Mouse (Mus musculus): ENCODE data around the gene Lhb. TPM values are rescaled to one million over a fixed set of nuclear protein-coding genes. Genes with fewer than 3 reads are reported as not detected.

Lhb gene
- total RNA-seq, 2 experiments from 2014 or later: 0.35 TPM; not detected in 1

DNA sequence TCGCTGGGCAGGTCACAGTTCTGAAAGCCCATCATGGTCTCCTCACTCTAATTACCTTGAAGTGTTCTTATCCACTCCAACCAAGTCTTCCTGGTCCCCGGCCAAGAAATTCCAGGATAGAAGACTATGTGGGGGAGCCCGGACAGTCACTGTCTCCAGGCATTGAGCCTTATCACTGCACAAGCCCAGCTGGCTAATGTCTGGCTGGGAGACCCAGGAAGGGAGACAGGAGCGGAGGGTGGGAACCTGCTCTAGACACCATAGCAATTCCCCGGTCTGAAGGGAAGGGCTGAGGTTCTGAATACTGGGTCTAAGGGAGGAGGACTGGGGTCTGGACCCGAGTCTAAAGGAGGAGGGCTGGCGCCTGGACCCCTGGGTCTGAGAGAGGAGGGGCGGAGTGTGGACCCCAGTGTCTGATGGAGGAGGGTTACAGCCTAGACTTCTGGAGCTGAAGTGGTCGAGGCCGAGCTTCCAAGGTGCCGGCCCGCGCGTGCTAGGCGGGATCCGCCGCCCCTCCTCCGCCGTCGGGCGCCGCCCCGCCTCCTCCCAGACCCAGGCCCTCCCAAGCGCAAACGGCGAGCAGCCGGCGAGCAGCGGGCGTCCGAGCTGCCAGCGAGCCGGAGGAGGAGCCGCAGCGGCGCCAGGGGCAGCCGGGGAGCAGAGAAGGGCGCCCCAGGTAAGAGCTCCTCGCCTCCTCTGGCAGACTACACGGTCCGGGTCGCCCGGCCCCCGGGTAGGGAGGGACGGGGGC, 7.3 kb upstream of the Lhb start, which contains the start of gene Ntf5:
Gene Ntf5, plus strand, starts transcription at position 583 of the 751 bp plus-strand sequence.
- intact Hi-C loops (cut with DNase I; ENCODE audit: low total_unique reads): no loop called here
- DNase-seq: no peak

DNA sequence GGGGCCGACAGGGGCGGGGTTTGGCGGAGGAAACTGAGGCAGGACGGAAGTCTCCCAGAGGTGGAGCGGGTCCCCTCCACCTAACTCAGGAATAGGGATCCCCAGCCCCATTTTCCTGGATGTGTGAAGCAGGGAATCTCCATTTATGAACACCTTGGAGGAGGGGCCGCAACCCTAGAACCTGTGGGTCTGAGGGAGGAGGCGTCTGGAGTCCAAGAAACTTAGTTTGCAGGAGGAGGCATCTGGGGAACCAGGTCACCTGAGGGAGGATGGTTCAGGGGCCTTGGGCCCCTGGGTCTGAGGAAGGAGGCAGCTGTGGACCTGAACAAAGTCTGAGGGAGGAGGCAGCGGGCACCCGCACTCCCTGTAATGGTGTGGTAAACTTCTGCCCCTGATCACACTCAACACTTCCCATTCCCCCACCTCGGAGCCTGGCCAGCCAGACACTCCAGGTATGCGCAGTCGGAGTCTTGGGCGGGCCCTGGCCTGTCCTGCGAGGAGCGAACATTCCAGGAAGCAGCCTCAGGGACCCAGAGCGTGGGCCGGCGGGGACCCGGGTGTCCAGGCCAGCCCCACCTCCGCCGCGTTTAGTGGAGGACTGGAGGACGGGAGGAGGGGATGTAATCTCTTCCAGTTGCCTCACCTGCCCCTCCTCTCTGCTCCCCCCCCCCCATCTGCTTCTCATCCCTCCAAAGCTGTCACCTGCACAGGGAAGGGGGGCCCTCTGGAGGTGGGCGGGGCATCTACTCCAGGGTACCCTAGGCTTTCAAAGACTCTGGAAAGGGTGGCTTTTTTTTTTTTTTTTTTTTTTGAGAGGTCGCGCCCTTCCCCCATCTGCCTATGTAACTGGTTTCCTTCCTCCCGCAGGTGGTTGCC, 6.5 kb upstream of the Lhb start:
- DNase-seq: no peak
- intact Hi-C loops (cut with DNase I; ENCODE audit: low total_unique reads): no loop called here

DNA sequence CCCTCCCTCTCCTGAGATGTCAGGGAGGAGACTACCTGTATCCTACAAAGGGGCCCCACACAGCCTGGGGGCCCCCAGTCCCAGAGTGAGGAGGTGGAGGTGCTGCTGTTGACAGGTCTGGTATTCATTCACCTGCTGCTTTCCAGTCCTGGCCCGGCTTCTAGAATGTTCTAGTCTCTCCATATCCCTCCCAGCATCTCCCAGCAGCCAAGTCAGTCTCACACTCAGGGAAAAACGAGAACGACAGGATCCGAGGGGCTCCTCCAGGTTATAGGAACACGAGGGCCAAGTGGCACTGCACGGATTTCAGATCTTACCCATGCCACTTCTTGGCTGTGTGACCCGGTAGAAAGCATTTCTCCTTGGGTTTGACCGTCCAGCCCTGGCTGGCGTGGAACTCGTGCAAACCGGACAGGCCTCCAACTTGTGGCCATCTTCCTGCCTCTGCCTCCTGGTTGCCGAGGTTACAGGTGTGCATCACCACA, 5.8 kb upstream of the Lhb start:
- DNase-seq: no peak
- intact Hi-C loops (cut with DNase I; ENCODE audit: low total_unique reads): no loop called here

DNA sequence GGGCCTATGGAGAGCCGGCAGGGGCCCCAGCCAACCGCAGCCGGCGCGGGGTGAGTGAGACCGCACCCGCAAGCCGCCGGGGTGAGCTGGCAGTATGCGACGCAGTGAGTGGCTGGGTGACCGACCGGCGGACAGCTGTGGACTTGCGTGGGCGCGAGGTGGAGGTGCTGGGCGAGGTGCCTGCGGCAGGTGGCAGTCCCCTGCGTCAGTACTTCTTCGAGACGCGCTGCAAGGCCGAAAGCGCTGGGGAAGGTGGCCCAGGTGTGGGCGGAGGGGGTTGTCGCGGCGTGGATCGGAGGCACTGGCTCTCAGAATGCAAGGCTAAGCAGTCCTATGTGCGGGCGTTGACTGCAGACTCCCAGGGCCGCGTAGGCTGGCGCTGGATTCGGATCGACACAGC, 5.0 kb upstream of the Lhb start:
- intact Hi-C loops (cut with DNase I; ENCODE audit: low total_unique reads): no loop called here
- DNase-seq: no peak

DNA sequence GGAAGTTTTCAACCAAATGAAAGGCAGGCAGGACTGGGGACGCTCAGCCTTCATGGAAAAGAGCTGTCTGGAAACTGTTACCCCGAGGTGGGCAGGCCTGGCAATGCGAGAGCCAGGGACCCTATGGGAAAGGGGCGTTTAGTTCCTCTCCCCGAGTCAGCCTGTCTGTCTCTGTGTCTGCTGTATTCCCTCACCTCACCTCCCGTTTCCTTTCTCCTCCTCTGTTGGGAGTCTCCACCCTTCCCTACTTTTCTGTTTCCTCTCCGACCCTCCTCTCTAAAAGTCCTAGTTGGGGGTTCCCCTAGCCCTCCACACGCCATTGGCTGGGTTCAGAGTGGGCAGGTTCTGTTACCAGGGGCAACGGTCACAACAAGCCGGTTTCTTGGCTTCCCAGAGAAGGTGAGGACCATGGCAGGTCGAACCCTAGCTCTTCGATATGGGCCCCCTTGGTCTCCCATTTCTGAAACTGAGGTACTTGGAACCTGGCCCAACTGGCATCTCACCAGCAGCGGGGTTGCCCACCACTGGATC, 2.6 kb upstream of the Lhb start:
- intact Hi-C loops (cut with DNase I; ENCODE audit: low total_unique reads): no loop called here

DNA sequence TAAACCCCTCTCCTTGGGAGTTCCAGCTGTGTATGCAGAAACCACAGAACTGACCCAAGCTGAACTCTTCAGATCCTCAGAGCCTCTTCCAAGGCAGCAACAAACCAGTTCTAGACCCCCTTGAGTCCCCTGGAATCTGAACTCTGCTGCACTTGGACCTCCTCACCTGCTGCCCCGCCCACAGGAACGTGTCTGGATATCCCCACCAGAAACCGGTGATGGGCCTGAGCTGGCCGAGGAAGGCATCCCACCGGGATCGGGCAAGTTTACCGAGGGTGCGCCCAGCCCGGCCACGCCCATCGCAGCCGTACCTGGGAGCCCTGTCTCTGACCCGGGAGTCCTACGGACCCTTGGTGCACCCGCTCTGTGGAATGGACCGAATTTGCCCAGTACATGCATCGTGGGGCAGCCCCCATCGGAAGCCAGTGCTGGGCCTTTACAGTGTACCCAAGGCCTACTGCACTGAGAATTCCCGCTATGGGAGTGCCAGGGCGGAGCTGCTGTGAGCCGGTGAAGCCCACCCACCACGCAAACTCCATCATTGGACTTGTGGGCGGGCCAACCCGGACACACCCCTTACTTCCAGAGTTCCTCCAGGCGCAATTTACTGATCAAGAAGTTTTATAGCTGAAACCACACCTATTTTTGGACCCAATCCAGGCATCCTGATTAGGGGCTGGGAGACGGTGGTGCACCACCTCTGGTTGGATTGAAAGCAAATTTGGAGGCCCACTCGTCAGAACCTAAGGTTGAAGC, 583 bp upstream of the Lhb start:
- intact Hi-C loops (cut with DNase I; ENCODE audit: low total_unique reads): no loop called here
- no peak for DNase-seq

More for the DNA sequence above, 2.6 kb upstream of the Lhb start:
- DNase-seq: no peak

DNA sequence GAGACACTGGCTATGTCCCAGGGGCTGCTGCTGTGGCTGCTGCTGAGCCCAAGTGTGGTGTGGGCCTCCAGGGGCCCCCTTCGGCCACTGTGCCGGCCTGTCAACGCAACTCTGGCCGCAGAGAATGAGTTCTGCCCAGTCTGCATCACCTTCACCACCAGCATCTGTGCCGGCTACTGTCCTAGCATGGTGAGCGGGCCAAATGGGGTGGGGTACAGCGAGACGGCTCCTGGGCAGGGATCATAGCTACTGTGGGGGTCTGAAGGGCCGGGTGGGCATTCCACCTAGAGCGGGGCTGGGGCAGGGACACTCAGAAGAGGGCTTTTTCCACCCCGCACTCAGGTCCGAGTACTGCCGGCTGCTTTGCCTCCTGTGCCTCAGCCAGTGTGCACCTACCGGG, 574 bp downstream of the Lhb start:
- intact Hi-C loops (cut with DNase I; ENCODE audit: low total_unique reads): no loop called here
- DNase-seq: no peak

DNA sequence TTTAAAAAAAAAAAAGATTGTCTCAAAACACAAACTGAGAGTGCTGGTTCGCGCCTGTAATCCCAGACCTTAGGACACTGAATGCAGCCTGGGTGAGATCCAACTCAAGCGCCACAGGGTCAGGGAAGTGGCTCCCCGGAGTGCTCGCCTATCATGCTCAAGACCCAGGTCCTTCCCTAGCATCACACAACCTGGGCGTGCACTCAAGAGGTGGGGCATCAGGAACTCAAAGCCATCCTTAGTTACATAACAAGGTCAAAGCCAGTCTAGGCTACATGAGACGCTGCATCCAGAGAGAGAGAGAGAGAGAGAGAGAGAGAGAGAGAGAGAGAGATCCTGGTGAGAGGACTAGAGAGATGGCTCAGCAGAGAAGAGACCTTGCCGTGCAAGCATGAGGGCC, 5.9 kb downstream of the Lhb start:
- DNase-seq: no peak
- intact Hi-C loops (cut with DNase I; ENCODE audit: low total_unique reads): no loop called here

DNA sequence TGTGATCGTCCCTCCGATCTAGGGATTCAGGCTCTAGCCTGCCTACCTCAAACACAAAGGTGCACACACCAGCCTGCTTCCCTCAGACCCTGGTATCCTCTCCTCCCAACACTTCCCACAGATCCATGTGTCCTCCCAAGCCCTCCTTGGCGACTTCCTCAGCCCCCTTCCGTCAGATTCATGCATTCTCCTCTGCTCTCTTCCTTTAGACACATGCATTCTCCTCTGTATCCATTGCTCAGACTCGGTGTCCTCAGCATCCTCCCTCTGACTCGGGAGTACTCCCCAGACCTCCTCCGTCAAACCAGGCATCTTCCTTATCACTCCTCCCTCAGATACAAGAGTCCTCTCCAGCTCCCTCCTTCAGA, 13.2 kb downstream of the Lhb start:
- DNase-seq: no peak
- intact Hi-C loops (cut with DNase I; ENCODE audit: low total_unique reads): no loop called here

DNA sequence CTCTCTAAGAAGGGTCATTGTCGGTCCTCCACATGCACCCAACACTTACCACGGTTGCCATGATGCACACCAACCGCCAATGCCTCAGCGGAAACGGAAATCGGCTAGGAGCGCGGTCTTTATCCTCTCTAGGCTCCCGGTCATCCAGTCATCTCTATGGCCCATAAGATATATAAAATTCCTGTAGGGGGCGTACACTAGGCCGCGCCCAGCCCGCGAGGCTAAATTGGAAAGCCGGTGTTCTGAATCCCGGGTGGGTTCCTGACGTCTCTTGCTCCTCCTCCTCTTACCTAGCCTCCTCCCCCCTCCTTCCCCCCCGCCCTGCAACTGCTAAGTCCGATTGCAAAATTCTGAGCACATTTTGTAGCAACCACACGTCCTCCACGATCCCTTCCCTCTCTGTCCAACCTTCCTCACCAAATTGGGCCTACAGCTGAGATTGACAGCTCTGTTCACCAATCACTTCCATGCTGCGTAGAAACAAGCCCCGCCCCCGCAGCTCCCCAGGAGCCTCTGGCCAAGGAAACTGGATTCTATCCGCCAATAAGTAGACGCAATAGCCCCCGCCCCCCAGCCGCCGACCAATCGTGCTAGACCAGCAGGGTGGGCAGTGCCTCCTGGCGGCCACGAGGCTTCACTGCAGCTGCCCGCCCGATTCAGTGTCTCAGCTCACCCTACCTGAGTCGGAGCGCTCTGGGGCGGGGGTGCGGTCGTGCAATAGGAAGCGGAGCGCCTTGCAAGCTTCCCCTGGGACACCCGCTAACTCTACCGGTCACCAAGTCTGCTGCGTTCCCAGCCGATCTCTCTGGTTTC, 13.8 kb downstream of the Lhb start, which contains the start of gene Gys1:
Gene Gys1, plus strand, starts transcription at position 642 of the 813 bp plus-strand sequence.
- intact Hi-C loops (cut with DNase I; ENCODE audit: low total_unique reads): no loop called here
- peak; percentile 100 for DNase-seq

DNA sequence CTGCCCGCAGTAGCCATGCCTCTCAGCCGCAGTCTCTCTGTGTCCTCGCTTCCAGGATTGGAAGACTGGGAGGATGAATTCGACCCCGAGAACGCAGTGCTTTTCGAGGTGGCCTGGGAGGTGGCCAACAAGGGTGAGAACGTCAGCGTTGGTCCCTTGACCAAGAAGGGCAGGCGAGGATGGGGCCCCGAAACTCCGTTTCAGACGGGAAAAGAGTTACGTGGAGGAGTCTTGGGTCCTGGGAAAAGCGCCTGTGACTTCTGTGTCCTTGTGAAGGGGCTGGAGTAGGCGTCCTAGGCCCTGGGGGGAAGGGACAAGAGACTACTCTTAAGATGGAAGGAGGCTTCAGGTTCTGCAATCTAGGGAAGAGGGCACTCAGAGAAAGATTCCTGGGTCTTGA, 14.4 kb downstream of the Lhb start:
- intact Hi-C loops (cut with DNase I; ENCODE audit: low total_unique reads): no loop called here
- DNase-seq: peak; percentile 47

DNA sequence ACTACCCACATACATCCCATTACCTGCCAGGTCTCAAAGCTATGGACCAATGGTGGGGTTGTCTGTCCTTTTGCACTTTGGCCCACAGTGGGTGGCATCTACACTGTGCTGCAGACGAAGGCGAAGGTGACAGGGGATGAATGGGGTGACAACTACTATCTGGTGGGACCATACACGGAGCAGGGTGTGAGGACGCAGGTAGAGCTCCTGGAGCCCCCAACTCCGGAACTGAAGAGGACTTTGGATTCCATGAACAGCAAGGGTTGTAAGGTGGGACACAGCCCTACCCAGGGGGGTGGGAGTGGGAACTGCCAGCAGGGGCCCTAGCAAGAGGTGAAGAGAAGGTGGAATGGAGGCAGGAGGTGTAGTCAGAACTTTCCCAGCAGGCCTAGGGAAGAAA, 15.8 kb downstream of the Lhb start:
- no peak for DNase-seq
- intact Hi-C loops (cut with DNase I; ENCODE audit: low total_unique reads): no loop called here

DNA sequence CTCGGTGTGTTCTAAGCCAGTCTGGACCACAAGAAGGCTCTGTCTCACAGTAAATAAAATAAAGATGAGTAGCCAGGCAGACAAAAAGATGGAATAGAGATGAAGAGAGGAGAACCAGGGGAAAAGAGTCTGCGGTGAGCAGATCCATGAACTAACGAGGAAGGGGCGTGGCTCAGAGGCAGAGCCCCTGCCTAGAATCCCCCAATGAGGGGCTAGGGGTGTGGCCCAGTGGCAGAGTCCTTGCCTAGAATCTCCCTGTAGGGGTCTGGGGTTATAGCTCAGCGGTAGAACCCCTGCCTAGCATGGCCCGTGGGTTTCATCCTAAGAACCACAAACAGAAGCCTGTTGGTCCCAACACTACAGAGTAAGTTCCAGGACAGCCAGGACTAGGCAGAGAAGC, 16.4 kb downstream of the Lhb start:
- DNase-seq: no peak
- intact Hi-C loops (cut with DNase I; ENCODE audit: low total_unique reads): no loop called here

DNA sequence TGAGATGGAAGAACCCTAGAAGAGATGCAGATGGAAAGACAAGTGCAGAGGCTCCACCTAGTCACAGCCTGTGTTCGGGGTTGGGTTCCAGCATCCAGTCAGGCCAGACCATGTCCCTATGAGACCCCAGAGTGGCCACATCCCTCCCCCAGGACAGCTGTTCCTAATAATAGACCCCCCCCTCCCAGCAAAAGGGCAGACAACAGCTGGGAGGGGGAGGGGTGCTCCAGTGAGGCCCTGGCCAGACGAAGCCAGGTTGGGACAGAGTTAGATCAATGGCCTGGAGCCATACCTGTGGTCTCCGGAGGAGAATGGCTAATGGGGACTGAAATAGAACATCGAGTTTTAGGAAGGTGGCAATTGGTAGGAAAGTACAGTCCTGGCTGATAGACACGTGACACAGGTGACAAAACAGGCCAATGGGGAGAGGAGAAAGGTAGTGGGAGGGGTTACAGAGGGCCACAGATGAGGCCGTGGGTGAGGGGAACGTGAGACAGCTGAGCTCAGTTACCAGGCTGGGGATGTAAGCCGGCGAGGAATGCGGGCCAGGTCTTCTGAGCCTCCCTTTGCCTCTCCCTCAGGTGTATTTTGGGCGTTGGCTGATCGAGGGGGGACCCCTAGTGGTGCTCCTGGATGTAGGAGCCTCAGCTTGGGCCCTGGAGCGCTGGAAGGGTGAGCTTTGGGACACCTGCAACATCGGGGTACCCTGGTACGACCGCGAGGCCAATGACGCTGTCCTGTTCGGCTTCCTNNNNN, 17.1 kb downstream of the Lhb start, which contains the start of gene Ruvbl2:
Gene Ruvbl2, minus strand, starts transcription at position 576 of the 756 bp plus-strand sequence.
- intact Hi-C loops (cut with DNase I; ENCODE audit: low total_unique reads): no loop called here

DNA sequence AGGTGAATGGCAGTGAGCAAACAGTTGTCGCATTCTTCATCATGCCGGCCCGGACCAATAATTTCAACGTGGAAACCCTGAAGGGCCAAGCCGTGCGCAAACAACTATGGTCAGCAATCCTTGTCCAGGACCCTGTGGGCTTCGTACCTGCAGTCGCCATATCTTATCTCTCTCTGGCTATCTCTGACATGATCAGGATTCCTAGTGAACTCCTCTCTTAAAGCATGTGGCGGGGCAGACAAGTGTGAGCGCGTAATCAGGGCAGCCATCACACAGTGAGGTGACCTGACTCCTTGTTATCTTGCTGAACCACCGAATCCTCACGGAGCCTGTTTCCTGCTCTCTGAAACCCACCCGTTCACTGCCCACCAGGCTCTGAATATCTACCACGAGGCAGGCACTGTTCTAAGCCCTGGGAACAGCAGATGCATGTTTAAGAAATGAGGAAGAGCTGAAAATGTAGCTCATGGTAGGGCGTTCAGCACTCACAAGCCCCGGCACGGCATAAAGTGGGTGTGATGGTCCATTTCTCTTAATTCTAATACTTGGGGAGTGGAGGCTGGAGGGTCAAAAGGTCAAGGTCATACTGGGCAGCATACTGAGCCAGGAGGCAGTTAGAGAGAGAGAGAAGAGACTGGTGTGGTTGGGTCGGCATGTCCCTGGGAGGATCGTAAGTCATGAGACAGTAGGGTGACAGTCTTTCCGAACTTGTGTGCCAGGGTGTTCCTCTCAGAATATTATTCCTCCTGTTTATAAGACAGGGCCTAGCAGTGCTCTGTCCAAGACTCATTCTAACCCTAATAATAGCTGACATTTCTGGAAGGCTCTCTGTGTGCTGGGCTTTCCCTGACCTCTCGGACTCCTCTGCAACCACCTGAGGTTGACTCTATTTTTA, 23.2 kb downstream of the Lhb start:
- intact Hi-C loops (cut with DNase I; ENCODE audit: low total_unique reads): no loop called here
- DNase-seq: no peak

More for the DNA sequence above, 17.1 kb downstream of the Lhb start, which contains the start of gene Ruvbl2:
- DNase-seq: peak; percentile 58

DNA sequence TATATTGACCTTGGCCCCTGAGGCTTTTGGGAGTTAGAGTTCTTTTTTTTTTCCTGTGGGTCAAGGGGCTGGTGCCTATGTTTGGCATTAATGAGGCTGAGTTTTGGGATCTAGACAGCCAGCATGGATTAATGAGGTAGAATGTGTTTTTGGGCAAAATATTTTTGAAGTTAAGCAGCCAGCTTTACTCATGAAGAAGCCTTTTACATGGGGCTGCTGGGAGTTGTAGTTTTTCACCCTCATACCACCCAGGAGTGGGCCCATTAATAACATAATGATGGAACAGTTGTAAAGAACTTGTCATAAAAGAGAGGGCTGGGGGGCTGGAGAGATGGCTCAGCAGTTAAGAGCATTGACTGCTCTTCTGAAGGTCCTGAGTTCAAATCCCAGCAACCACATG, 26.0 kb downstream of the Lhb start:
- intact Hi-C loops (cut with DNase I; ENCODE audit: low total_unique reads): no loop called here
- no peak for DNase-seq

DNA sequence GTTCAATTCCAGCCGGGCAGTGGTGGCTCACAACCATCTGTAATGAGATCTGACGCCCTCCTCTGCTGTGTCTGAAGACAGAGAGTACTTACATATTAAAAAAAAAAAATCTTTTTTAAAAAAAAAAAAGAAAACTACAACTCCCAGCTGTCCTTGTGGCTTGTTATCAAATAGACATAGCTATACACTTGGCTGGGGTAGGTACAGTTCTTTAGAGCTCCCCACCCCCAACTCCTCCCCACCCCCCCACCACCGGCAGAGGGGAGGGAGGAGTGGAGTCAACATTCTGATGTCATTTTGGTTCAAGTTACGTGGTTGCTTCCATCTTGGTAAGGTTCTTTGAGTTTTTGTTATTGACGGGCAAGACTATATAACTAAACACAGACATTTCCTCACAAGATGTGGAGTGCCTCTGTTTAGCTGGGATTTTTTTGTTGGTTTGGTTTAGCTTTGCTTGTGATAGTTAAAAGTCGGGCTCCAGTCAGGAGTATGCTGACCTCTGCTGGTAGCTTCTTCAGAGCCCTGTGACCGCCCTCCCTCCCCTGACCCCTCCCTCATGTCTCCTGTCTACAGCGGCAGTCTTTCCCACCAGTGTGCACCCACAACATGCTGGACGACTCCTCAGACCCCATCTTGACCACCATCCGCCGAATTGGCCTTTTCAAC, 26.8 kb downstream of the Lhb start:
- intact Hi-C loops (cut with DNase I; ENCODE audit: low total_unique reads): no loop called here
- DNase-seq: no peak
